Mouse (Mus musculus): Measurements from ENCODE around the gene Gm8871.
"Not testable (repeated sequence)": the region's sequence is repeated elsewhere in the genome, so short reads cannot be mapped to it uniquely, and the experiment has no call there.

Gm8871 gene

GRCm38 (mm10) chr5:10947505-10947904 is at the start of gene Gm8871, which contains the start of gene Gm8857:
TSS of gene Gm8871 (plus strand) at chr5:10947805.
TSS of gene Gm8857 (plus strand) at chr5:10947807.
- not testable (repeated sequence) for DNase-seq

GRCm38 (mm10) chr5:10953512-10953911 is 5.9 kb downstream of the Gm8871 start:
- DNase-seq, result not testable (repeated sequence)

GRCm38 (mm10) chr5:10958057-10958456 is 10.5 kb downstream of the Gm8871 start:
- DNase-seq, result not testable (repeated sequence)
